Mouse (Mus musculus): ENCODE measurements at regions not wholly inside any gene's neighbourhood (a gene's known extent, or its start where the extent isn't known, plus 50 kb on each side); places are given as distances from the start of the nearest gene placed in this dataset.

DNA sequence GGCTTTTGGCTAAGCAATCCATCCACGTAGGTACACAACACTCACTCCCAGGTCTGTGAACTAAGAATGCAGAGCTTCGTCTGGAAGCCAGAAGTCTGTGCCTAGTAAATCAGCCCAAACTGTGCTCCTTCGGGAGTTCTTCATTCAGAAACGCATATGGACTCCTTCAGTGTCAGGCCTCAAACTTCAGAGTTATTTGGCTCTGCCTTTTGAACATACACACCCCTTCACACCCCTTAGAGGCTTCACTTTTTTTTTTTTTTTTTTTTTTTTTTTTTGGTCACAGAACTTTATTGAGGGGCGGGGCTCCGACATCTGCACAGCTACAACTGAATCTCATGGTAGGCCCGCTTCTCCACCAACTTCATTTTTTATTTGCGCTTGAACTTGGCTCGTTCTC is 120.1 kb upstream of the Gm37988 start:
- no peak for DNase-seq

DNA sequence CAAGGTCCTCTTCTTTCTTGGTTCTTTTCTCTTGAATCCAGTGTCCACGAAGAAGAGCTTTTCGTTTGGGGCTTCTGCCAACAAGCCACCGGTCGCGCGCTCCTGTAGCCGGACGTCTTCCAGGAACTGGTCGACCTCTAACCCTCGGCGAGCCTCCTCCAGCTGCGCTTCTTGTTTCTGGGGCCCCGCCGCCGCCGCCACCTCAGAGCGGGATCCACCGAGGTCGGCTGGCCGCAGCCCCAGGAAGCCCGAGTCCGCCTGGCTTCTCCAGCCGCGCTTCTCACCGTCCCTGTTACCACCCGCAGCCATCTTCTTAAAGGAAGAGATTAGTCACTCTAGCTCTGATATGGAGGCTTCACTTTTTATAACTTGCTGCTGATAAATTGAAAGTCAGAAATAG is 118.6 kb upstream of the Gm37988 start:
- peak; percentile 16 for DNase-seq

DNA sequence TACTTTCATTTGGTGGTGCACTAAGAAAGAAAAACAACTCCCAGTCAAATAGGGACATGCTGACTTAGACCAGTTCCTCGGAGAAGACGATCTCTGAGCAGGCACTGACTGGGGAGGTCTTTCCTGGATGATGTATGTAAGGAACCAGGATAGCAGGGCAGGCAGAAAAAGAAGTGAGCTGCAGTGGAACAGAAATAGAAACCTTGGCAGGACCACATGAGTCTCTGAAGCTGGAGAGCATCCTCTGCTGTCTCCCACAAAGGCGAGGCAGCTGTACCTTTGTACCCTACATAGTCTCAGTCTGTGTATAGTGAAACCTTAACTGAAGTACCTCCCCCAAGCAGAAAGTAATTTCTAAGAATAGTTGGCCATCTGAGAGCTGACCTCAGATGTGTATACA is 104.4 kb upstream of the Gm37988 start:
- no peak for DNase-seq

DNA sequence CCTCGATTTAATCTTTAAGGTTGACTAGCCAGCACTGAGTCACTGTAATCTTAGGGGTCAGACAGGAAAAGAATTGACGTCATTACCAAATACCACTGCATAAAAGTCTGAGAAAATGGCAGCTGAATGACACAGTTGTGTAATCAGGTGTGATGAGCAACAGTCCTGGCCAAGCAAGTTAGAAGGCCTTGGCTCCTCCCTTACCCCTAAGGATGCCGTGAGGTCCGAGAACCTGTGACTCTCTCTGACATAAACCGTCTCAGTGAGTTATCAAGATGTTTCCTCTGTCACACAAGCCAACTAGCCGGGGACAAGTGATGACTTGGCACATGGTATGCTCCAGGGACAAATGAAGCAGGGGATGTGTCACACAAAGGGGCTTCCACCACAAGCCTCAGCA is 101.5 kb upstream of the Gm37988 start:
- DNase-seq = no peak

DNA sequence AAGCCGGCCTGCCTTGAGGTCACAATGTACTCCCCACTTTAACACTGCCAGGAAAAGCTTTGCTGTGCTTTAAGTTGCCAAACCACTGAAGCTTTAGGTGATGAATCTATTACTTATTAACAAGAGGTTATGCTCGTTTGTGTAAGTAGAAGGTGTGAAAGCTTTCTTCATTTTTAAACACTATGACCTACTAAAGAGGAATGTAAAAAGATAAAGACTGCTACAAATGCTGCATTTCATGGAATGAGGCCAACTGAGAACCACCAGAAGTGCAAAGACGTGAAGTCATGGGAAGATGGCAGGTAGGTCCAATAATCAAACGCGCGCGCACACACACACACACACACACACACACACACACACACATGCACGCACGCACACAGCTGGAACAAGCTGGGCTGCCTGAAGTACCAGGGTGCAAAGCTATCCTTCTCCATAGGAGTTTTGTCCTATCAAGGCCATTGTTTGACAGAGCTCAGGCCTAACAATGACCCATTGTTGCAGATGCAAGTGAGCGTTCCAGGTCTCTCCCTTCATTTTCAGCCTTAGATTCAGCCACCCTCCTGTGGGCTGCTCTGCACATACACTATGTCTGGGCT is 85.3 kb upstream of the Gm37988 start:
- no peak for DNase-seq
